Mouse (Mus musculus) thymus, adult 2 months (tissue): ENCODE data around the gene B4galt3.

Experiments
- CTCF ChIP-seq: fragments of 200-500 bp; IDR thresholded peaks from 2 replicates; pipeline ENCODE4 v1.5.1; 2012; ENCODE audit warnings: mild to moderate bottlenecking, control low read depth, low read length, moderate library complexity, borderline replicate concordance; ENCODE audit not compliant: control insufficient read depth, poor library complexity, insufficient read depth; ENCODE audit errors: extremely low read depth
- POLR2A ChIP-seq: fragments of 200-500 bp; IDR thresholded peaks from 2 replicates; pipeline ENCODE4 v1.6.1; 2012; ENCODE audit warnings: mild to moderate bottlenecking, low read length, control low read depth, moderate library complexity; ENCODE audit not compliant: control insufficient read depth, poor library complexity, insufficient read depth; ENCODE audit errors: extremely low read depth

DNA sequence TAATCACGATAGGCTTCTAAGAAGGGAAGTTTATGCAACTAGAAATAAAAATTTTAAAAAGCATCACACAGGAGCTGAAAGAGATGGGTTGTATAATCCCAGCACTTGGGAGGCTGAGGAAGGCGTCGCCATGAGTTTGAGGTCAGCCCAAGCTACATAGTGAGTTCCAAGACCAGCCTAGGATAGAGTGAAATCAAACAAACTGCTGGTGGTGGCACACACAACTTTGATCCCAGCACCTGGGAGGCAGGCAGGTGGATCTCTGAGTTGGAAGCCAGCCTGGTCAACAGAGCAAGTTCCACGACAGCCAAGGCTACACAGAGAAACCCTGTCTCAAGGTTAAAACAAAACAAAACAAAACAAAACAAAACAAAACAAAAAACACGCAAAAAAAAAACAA lies 37.8 kb upstream of the B4galt3 start:
- TF ChIP-seq POLR2A (no peak), CTCF (no peak)
